Mouse (Mus musculus) liver (tissue): ENCODE results near the gene Ncoa5.

Experiments
- DNase-seq: peaks from one replicate; pipeline ENCODE4 v3.0.0-alpha.2; 2020; ENCODE audit warnings: mixed read lengths

Gene Ncoa5

GRCm38 (mm10) chr2:165049044-165049443 is 14.4 kb upstream of the Ncoa5 start:
- no peak for DNase-seq

GRCm38 (mm10) chr2:165043729-165044128 is 9.1 kb upstream of the Ncoa5 start:
- DNase-seq, result no peak

- DNase-seq, result no peak
These were observed 8.5 kb upstream of the Ncoa5 start for GRCm38 (mm10) chr2:165043090-165043636.

DNA sequence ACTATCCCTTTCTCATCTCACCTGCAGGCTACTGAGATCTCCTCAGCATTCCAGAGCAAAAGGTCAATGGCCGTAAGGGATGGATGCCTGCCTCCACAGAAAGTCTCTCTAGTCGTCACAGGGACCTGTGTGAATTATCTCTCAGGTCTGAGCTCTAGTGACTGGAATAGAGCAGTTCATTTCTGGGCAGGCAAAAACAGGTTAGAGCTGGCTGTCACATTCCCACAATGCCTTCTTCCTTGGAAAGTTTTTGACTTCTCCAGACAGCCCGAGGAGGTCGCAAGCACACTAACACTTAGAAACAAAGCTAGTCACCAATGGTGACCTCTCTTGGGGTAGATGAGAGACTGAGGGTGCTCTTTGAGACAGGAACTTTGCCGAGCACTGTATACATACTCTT is 7.5 kb upstream of the Ncoa5 start:
- no peak for DNase-seq

DNA sequence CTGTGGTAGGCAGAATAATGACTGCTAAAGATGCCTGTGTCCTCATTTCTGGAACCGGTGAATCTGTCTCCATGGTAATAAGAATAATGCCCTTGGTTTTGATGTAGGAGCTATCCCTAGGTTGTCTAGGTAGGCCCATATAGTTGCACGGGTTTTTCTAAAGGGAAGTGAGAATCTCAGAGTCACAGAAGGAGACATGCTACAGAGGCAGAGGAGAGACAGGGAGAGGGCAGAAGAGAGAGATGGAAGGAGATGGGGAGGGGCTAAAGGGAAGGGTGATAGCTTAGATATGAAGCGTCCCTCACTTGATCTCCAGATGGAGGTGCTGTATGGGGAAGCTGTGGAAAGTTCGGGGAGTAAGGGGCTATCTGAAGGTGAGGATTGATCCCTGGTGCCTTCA is 2.7 kb upstream of the Ncoa5 start:
- no peak for DNase-seq

DNA sequence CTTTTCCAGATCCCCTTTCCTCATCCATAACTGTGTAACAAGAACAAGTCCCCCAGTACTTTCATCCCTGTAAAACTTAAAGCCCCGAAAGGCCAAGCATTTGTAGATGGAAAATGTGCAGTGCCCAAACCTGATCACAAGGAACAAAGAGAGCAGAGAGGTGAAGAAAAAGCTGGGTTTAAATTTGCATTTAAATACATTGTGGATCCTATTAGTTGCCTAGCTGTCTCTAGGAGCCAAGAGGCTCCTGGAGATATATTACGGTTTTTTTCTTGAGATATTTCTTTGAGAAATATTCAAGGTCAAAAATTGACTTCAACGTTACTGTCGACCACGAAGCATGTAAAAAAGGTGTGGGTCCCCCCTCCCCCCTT is 378 bp upstream of the Ncoa5 start:
- no peak for DNase-seq

GRCm38 (mm10) chr2:165033306-165033705 is 1.4 kb downstream of the Ncoa5 start:
- DNase-seq, result no peak

DNA sequence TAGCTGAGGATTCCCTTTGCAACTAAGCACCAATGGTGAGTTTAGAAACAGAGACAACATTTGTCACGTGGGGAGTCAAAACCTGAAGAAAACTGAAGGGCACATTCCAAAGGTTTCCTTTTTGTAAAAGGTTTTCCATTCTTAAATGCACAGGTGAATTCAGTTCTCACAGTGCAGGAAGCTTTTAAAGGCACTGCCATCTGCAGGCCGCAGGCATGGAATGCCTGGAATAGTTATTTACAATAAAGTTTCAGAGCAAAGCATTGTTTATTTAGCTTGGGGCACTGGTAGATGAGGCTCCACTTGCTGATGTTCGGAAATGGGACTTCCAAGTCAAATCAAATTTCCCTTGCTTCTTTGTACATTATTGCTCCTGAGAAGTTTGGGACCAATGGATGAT is 2.1 kb downstream of the Ncoa5 start:
- DNase-seq, result no peak

DNA sequence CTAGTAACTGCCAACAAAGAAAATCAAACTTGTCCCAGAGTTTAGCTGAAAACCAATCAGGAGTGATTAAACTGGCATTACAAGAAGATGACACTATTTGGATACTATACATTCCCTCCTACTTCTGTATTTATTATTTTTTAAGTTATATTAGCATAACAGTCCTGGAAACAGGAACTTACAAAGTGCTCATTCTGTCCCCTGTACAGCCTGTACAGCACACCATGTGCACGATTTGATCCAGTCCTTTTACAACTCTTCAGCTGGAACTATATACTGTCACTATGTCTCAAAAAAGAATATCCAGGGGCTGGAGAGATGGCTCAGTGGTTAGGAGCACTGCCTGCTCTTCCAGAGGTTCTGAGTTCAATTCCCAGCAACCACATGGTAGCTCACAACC is 7.5 kb downstream of the Ncoa5 start:
- DNase-seq, result no peak

GRCm38 (mm10) chr2:165020490-165020889 is 14.2 kb downstream of the Ncoa5 start:
- no peak for DNase-seq

DNA sequence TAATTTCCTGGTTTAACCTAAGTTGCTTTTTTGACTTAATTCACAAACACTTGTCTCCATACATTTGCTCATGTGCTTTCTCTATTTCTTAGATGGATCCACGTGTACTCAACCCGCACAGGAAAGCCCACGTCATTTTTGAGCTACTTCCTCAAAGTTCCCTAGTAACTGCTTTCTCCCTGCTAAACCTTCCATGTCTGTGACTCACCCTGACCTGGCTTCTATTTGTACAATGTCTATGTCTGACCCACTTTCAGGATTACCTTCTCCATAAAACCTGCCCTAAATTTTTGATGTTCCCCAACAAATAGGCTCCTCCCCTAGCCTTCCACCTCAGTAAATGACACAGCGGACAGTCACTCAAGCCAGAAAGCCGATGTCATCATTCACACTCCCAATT is 19.7 kb downstream of the Ncoa5 start:
- DNase-seq, result no peak

DNA sequence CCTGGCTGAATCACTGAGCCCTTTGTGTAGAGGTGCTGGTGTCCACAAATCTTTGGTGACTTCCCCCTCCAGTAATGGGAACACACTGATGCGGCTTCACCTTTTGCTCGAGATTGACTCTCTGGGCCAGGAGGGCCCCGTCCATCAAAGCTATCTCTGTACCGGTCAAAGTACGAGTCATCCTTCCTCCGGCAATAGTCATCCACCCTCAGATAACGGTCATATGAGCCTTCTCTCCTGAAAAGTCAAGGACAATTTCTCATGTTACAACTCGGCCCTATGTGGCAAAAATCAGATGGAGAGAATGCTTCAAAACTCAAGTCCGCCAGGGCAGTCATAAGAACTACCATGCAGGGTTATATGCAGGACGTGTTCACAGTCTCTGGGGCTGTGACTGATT is 24.3 kb downstream of the Ncoa5 start:
- DNase-seq, result no peak

GRCm38 (mm10) chr2:165009581-165009980 is 25.1 kb downstream of the Ncoa5 start:
- no peak for DNase-seq

GRCm38 (mm10) chr2:165009161-165009560 is 25.5 kb downstream of the Ncoa5 start:
- no peak for DNase-seq

DNA sequence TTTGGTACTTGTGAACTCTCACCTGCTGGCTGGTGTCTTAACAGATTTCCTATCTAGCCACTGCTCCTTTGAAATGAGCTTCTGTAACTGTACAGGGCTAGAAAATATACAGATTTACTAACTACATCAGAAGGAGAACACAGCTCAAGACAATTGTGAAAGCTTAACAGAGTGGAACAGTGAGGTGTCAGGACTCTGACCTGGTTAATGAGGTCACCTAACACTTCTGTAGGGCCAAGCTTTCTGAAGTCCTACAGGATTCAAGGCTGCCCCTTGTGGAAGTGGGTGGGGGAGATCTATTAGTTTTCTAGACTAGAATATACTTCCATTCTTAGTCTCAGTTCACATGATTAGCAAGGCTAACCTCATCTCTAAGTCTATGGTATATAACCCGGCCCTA is 26.7 kb downstream of the Ncoa5 start:
- no peak for DNase-seq

DNA sequence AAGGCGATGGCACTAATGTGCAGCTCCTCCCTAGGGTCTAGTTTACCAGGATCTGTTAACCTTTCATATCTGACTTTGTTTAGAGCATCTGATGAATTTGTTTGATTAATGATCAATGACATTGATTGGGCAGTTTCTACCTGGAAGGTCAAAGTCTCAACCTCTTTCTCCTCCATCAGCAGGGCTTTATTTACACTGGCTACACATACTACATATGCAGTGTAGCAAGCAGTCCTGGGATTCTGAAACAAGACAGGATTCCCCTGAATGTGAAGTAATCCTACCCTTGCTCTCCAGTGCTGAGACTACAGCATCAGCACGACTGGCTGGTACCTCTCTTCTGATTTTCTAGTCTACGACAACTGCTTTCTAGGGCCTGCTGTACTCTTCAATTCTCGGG is 27.9 kb downstream of the Ncoa5 start:
- DNase-seq, result no peak

DNA sequence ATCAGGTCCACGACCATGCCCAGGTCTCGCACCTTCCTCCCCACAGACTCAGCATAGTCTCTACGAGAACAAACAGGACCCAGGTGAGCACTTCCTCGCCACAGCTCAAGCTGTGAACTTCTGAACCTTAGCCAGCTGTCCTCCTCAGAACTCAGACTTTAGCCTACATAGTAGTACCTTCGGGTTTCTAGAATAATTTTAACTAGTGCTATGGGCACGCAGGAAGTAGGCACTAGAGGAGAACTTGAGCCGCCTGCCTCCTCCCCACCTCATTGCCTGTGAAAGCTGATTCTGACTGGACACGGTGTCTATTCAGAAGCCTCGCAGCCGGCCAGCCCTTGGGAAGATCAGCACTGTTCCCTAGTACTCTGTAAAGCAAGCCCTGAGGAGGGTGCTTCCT is 30.4 kb downstream of the Ncoa5 start:
- no peak for DNase-seq

DNA sequence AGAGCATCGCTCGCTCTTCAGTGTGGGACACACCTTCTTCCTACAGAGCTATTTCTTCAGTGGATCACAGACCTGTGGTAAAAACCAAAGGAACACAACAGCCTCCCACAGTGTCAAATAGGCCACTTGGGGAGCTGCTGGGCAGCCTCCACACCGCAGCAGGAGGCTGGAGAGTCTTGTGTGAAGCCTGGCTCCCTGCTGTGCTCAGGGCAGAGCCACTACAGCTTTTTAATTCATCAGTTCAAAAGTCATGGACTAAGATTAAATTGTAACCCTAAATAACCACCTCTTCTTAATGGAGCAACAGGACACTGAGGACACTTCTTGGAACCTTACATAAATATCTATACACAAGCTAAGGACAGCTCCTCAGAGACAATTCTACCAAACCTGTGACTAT is 31.6 kb downstream of the Ncoa5 start:
- no peak for DNase-seq

DNA sequence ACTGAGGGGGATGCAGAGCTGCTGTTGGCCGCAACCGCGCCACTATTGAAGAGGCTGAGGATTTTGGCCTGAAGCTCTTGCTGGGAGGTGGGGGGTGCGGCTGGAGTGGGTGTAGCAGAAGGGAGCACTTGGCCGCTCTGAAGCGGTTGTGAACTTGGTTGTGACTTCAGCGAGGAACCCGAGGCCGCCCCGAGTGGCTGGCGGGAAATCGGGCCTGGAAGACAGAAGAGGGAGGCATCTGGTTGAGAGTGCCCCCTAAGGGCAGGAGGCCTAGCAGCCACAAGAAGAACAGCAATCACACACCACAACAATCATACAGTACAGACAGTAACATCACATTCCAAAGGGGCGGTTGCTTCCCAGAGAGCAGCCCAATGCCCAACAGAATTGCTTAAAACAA is 32.7 kb downstream of the Ncoa5 start:
- no peak for DNase-seq

DNA sequence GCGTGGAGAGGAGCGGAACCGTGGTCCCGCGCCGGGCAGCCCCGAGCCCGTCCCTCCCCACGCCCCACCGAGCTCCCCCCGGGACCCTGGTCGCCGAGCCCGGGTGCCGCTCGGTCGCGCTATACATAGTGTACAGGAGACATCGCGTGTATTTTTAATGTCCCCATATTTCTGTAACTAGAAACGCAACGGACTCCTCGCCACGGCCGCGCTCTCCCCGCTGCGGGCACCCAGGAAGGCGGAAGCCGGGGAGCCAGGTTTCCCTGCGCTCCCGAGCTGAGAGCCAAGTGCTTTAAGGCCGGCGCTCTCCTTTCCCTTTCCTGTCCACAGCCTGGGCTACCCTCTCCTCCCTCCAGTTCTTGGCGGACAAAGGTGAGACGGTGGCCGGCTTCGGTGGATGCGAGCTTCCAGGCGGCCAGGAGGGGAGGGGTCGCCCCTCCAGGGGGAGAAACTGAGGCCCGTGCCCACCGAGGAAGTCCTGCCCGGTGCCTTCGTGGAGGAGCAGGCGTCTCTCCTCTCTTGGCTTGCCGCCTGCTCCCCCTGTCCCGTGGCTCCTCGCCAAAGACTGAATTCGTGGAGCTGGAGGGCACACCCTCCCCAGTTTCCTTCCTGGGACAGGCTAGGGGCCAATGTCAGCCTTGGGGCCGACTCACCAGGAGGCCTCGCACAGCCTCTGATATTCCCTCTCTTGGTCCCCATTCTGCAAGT is 36.8 kb downstream of the Ncoa5 start:
- no peak for DNase-seq

GRCm38 (mm10) chr2:164996848-164997720 is 37.6 kb downstream of the Ncoa5 start:
- DNase-seq, result no peak

DNA sequence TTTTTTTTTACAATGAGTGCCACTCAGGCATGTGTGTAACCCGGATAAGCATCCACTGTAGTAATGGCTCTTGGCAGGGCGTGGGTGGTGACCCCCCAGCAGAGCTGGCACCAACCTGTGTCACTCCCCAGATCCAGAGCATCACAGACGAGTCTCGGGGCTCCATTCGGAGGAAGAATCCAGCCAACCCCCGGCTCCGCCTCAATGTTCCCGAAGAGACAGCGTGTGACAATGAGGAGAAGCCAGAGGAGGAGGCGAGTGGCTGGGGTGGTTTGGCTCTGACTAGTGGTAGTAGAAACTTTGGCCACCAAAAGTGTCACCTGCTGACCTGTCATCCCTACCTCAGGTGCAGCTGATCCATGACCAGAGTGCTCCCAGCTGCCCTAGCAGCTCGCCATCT is 38.7 kb downstream of the Ncoa5 start:
- no peak for DNase-seq

DNA sequence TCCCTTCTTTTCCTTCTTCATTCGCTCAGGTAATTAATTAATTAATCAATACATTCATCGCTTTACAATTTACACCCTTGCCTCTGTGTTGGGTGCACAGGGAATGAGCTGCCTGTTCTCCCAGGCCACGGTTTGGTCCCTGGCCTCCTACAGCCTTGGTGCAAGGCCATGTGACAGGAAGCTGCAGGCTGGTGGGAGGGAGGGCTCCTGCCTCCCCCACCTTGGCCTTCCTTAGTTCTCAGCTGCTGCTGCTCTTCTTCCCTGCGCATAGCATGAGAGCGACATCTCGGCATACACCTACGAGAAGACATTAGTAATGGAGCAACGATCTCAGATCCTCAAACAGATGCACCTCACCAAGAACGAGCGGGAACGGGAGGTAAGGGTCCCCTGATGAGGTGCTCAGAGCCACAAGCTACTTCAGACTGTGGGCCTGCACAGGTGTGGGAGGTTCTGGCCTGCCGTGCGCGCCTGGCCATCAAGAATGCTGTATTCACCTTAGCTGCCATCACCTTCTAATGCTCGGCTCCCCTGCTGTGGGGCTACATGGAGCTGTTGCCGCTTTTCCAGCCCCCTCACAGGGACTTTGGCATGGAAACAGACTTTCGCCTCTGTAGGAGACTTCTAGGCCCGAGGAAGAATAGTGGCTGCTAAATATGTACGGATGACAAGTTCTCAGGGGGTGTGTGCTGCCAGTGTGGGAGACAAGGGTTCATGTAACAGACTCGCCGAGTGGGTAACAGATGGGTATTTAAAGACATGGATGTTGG is 39.8 kb downstream of the Ncoa5 start:
- DNase-seq, result no peak
